Mouse (Mus musculus): ENCODE results near the gene Olfr564. TPM values are rescaled to one million over a fixed set of nuclear protein-coding genes. Genes with fewer than 3 reads are reported as not detected.

Gene Olfr564
- polyA plus RNA-seq (2014; fragmentation: Nextera tagmentation; extraction: Ambion mirVana), result not detected in 2 replicates

GRCm38 (mm10) chr7:102803180-102803579, at the start of gene Olfr564:
TSS of gene Olfr564 (plus strand) at chr7:102803480.
- no peaks in the 10 kb centered on the region for H3K36me3 ChIP-seq (replicated peaks; ENCODE audit: control insufficient read depth, insufficient read depth, low read depth, low read length)
- no peaks in the 10 kb centered on the region for H3K9me3 ChIP-seq (replicated peaks; ENCODE audit: control insufficient read depth, low read length)
- H3K4me1 ChIP-seq (ENCODE audit: control insufficient read depth, insufficient read depth, low read length), result no peaks in the 10 kb centered on the region
- DNase-seq (ENCODE audit: low spot score) (no peak), ATAC-seq (replicated peaks; ENCODE audit: insufficient number of reproducible peaks, low FRiP score, low TSS enrichment, low read depth) (no peak)
- no peak within 1 kb of the TSS for H3K9ac ChIP-seq (replicated peaks; ENCODE audit: low read length)
- no peak within 1 kb of the TSS for H3K27ac ChIP-seq (replicated peaks; ENCODE audit: low read depth, low read length)
- H3K4me2 ChIP-seq (ENCODE audit: low read depth, low read length), result no peak within 1 kb of the TSS
- no peaks in the 10 kb centered on the region for H3K27me3 ChIP-seq (ENCODE audit: control insufficient read depth, insufficient read depth, low read length)
- H3K4me3 ChIP-seq (ENCODE audit: low read depth, low read length), result no peak within 1 kb of the TSS

- H3K27ac ChIP-seq (replicated peaks; ENCODE audit: low read depth, low read length), result no peak within 1 kb of the TSS
- no peaks in the 10 kb centered on the region for H3K9me3 ChIP-seq (replicated peaks; ENCODE audit: control insufficient read depth, low read length)
- no peak for DNase-seq (ENCODE audit: low spot score)
- H3K4me1 ChIP-seq (ENCODE audit: control insufficient read depth, insufficient read depth, low read length), result no peaks in the 10 kb centered on the region
- no peaks in the 10 kb centered on the region for H3K27me3 ChIP-seq (ENCODE audit: control insufficient read depth, insufficient read depth, low read length)
- no peaks in the 10 kb centered on the region for H3K36me3 ChIP-seq (replicated peaks; ENCODE audit: control insufficient read depth, insufficient read depth, low read depth, low read length)
- H3K4me2 ChIP-seq (ENCODE audit: low read depth, low read length), result no peak within 1 kb of the TSS
- no peak within 1 kb of the TSS for H3K9ac ChIP-seq (replicated peaks; ENCODE audit: low read length)
- H3K4me3 ChIP-seq (ENCODE audit: low read depth, low read length), result no peak within 1 kb of the TSS
- no peak for ATAC-seq (replicated peaks; ENCODE audit: insufficient number of reproducible peaks, low FRiP score, low TSS enrichment, low read depth)
- 71% methylated on average over 4 of the region's 4 CpGs for WGBS
These were observed 44.0 kb upstream of the Olfr564 start, which contains the start of the genes Olfr560 and Olfr78 for GRCm38 (mm10) chr7:102759266-102759665. TSS of gene Olfr560 (minus strand) at chr7:102759366. TSS of gene Olfr78 (minus strand) at chr7:102759471.

- H3K27me3 ChIP-seq (ENCODE audit: control insufficient read depth, insufficient read depth, low read length), result no peaks in the 10 kb centered on the region
- DNase-seq (ENCODE audit: low spot score) (no peak), ATAC-seq (replicated peaks; ENCODE audit: insufficient number of reproducible peaks, low FRiP score, low TSS enrichment, low read depth) (no peak)
- H3K9ac ChIP-seq (replicated peaks; ENCODE audit: low read length), result no peak within 1 kb of the TSS
- H3K9me3 ChIP-seq (replicated peaks; ENCODE audit: control insufficient read depth, low read length), result no peaks in the 10 kb centered on the region
- H3K36me3 ChIP-seq (replicated peaks; ENCODE audit: control insufficient read depth, insufficient read depth, low read depth, low read length), result no peaks in the 10 kb centered on the region
- WGBS, result 79% methylated on average over 2 of the region's 2 CpGs
- H3K27ac ChIP-seq (replicated peaks; ENCODE audit: low read depth, low read length), result no peak within 1 kb of the TSS
- no peaks in the 10 kb centered on the region for H3K4me1 ChIP-seq (ENCODE audit: control insufficient read depth, insufficient read depth, low read length)
- no peak within 1 kb of the TSS for H3K4me2 ChIP-seq (ENCODE audit: low read depth, low read length)
- no peak within 1 kb of the TSS for H3K4me3 ChIP-seq (ENCODE audit: low read depth, low read length)
These were observed 32.4 kb upstream of the Olfr564 start, which contains the start of gene Olfr561 for GRCm38 (mm10) chr7:102770921-102771320. TSS of gene Olfr561 (plus strand) at chr7:102771221.

Other genes with a start within 250 kb of the Olfr564 start
- 0.52 and 0.72 TPM in 2 replicates for gene Trim21, start 238.0 kb upstream of the Olfr564 start, polyA plus RNA-seq (2014; fragmentation: Nextera tagmentation; extraction: Ambion mirVana)
- gene Olfr550, start 232.0 kb upstream of the Olfr564 start, polyA plus RNA-seq (2014; fragmentation: Nextera tagmentation; extraction: Ambion mirVana), result not detected in 2 replicates
- not detected in 2 replicates for gene Olfr551, start 211.6 kb upstream of the Olfr564 start, polyA plus RNA-seq (2014; fragmentation: Nextera tagmentation; extraction: Ambion mirVana)
- gene Olfr552, start 205.7 kb upstream of the Olfr564 start, polyA plus RNA-seq (2014; fragmentation: Nextera tagmentation; extraction: Ambion mirVana), result not detected in 2 replicates
- not detected in 2 replicates for gene Olfr553, start 185.3 kb upstream of the Olfr564 start, polyA plus RNA-seq (2014; fragmentation: Nextera tagmentation; extraction: Ambion mirVana)
- not detected in 2 replicates for gene Olfr554, start 165.0 kb upstream of the Olfr564 start, polyA plus RNA-seq (2014; fragmentation: Nextera tagmentation; extraction: Ambion mirVana)
- gene Olfr555, start 144.7 kb upstream of the Olfr564 start, polyA plus RNA-seq (2014; fragmentation: Nextera tagmentation; extraction: Ambion mirVana), result not detected in 2 replicates
- not detected in 2 replicates for gene Olfr556, start 138.6 kb upstream of the Olfr564 start, polyA plus RNA-seq (2014; fragmentation: Nextera tagmentation; extraction: Ambion mirVana)
- 11.4 and 14.7 TPM in 2 replicates for gene Trim68, start 116.2 kb upstream of the Olfr564 start, polyA plus RNA-seq (2014; fragmentation: Nextera tagmentation; extraction: Ambion mirVana)
- gene Olfr557, start 107.6 kb upstream of the Olfr564 start, polyA plus RNA-seq (2014; fragmentation: Nextera tagmentation; extraction: Ambion mirVana), result not detected in 2 replicates
- 0.24 TPM in 1 of 2 replicates, not detected in the other for gene Olfr558, start 101.3 kb upstream of the Olfr564 start, polyA plus RNA-seq (2014; fragmentation: Nextera tagmentation; extraction: Ambion mirVana)
- gene Olfr33, start 84.4 kb upstream of the Olfr564 start, polyA plus RNA-seq (2014; fragmentation: Nextera tagmentation; extraction: Ambion mirVana), result not detected in 2 replicates
- gene Olfr559, start 76.0 kb upstream of the Olfr564 start, polyA plus RNA-seq (2014; fragmentation: Nextera tagmentation; extraction: Ambion mirVana), result not detected in 2 replicates
- gene Olfr560, start 44.1 kb upstream of the Olfr564 start, polyA plus RNA-seq (2014; fragmentation: Nextera tagmentation; extraction: Ambion mirVana), result not detected in 2 replicates
- gene Olfr78, start 44.0 kb upstream of the Olfr564 start, polyA plus RNA-seq (2014; fragmentation: Nextera tagmentation; extraction: Ambion mirVana), result 0.08 TPM in 1 of 2 replicates, not detected in the other
- gene Olfr561, start 32.3 kb upstream of the Olfr564 start, polyA plus RNA-seq (2014; fragmentation: Nextera tagmentation; extraction: Ambion mirVana), result not detected in 2 replicates
- not detected in 2 replicates for gene Olfr566, start 55.3 kb downstream of the Olfr564 start, polyA plus RNA-seq (2014; fragmentation: Nextera tagmentation; extraction: Ambion mirVana)
- 0.22 TPM in 1 of 2 replicates, not detected in the other for gene Olfr568, start 73.6 kb downstream of the Olfr564 start, polyA plus RNA-seq (2014; fragmentation: Nextera tagmentation; extraction: Ambion mirVana)
- gene Olfr569, start 87.4 kb downstream of the Olfr564 start, polyA plus RNA-seq (2014; fragmentation: Nextera tagmentation; extraction: Ambion mirVana), result not detected in 2 replicates
- not detected in 2 replicates for gene Olfr570, start 91.1 kb downstream of the Olfr564 start, polyA plus RNA-seq (2014; fragmentation: Nextera tagmentation; extraction: Ambion mirVana)
- gene Olfr571, start 114.1 kb downstream of the Olfr564 start, polyA plus RNA-seq (2014; fragmentation: Nextera tagmentation; extraction: Ambion mirVana), result 0.28 and 0.31 TPM in 2 replicates
- not detected in 2 replicates for gene Olfr572, start 120.9 kb downstream of the Olfr564 start, polyA plus RNA-seq (2014; fragmentation: Nextera tagmentation; extraction: Ambion mirVana)
- not detected in 2 replicates for gene Olfr573-ps1, start 139.1 kb downstream of the Olfr564 start, polyA plus RNA-seq (2014; fragmentation: Nextera tagmentation; extraction: Ambion mirVana)
- not detected in 2 replicates for gene Olfr574, start 145.0 kb downstream of the Olfr564 start, polyA plus RNA-seq (2014; fragmentation: Nextera tagmentation; extraction: Ambion mirVana)
- not detected in 2 replicates for gene Olfr575, start 155.3 kb downstream of the Olfr564 start, polyA plus RNA-seq (2014; fragmentation: Nextera tagmentation; extraction: Ambion mirVana)
- not detected in 2 replicates for gene Olfr576, start 159.2 kb downstream of the Olfr564 start, polyA plus RNA-seq (2014; fragmentation: Nextera tagmentation; extraction: Ambion mirVana)
- gene Olfr577, start 172.5 kb downstream of the Olfr564 start, polyA plus RNA-seq (2014; fragmentation: Nextera tagmentation; extraction: Ambion mirVana), result not detected in 2 replicates
- not detected in 2 replicates for gene Olfr578, start 185.8 kb downstream of the Olfr564 start, polyA plus RNA-seq (2014; fragmentation: Nextera tagmentation; extraction: Ambion mirVana)
- gene Olfr582, start 234.5 kb downstream of the Olfr564 start, polyA plus RNA-seq (2014; fragmentation: Nextera tagmentation; extraction: Ambion mirVana), result not detected in 2 replicates
- not detected in 2 replicates for gene Olfr583, start 247.8 kb downstream of the Olfr564 start, polyA plus RNA-seq (2014; fragmentation: Nextera tagmentation; extraction: Ambion mirVana)

Data from embryonic facial prominence, embryonic 11.5 days (tissue).